Mouse (Mus musculus): ENCODE results near the gene Bpifb9a.
"Not testable (repeated sequence)": the region's sequence is repeated elsewhere in the genome, so short reads cannot be mapped to it uniquely, and the experiment has no call there.

Bpifb9a gene

GRCm38 (mm10) chr2:154306927-154307326 lies 49.3 kb downstream of the Bpifb9a start, which contains the start of gene Bpifb9b:
Gene Bpifb9b (plus strand): TSS chr2:154307227.
- DNase-seq: not testable (repeated sequence)

GRCm38 (mm10) chr2:154313771-154314170 lies 56.1 kb downstream of the Bpifb9a start:
- DNase-seq: not testable (repeated sequence)
